Mouse (Mus musculus) midbrain, embryonic 11.5 days (tissue): ENCODE measurements around the gene Prkce. TPM values are rescaled to one million over a fixed set of nuclear protein-coding genes. Genes with fewer than 3 reads are reported as not detected.

Experiments
- ATAC-seq: fragments of 200-750 bp; cut with Nextera tagmentation; 2 replicates; pipeline ENCODE4 v1.8.0; 2017; ENCODE audit warnings: moderate TSS enrichment, moderate library complexity; ENCODE audit not compliant: low FRiP score
- DNase-seq: peaks from one replicate; pipeline ENCODE4 v3.0.0; 2015; ENCODE audit warnings: low spot score; ENCODE audit errors: missing footprints
- H3K27ac ChIP-seq: fragments of 300-500 bp; sonication (generic); 2 replicates; pipeline ENCODE4 v1.5.1; 2014; ENCODE audit warnings: low read depth, low read length
- H3K27me3 ChIP-seq: fragments of 300-500 bp; sonication (generic); 2 replicates; pipeline ENCODE4 v1.6.1; 2014; ENCODE audit warnings: mild to moderate bottlenecking, low read length, moderate library complexity, mixed read lengths; ENCODE audit not compliant: control insufficient read depth, insufficient read depth
- H3K36me3 ChIP-seq: fragments of 300-500 bp; sonication (generic); 2 replicates; pipeline ENCODE4 v1.6.1; 2014; ENCODE audit warnings: mild to moderate bottlenecking, low read length, moderate library complexity, mixed read lengths; ENCODE audit not compliant: control insufficient read depth, insufficient read depth
- H3K4me1 ChIP-seq: fragments of 300-500 bp; sonication (generic); 2 replicates; pipeline ENCODE4 v1.6.1; 2014; ENCODE audit warnings: low read length; ENCODE audit not compliant: control insufficient read depth, insufficient read depth
- H3K4me2 ChIP-seq: fragments of 300-500 bp; sonication (generic); 2 replicates; pipeline ENCODE4 v1.6.1; 2014; ENCODE audit warnings: mild to moderate bottlenecking, moderate library complexity
- H3K4me3 ChIP-seq: fragments of 300-500 bp; sonication (generic); 2 replicates; pipeline ENCODE4 v1.5.1; 2014; ENCODE audit warnings: low read depth, low read length
- H3K9ac ChIP-seq: fragments of 300-500 bp; sonication (generic); 2 replicates; pipeline ENCODE4 v1.6.1; 2014; ENCODE audit warnings: low read length
- H3K9me3 ChIP-seq: fragments of 300-500 bp; sonication (generic); 2 replicates; pipeline ENCODE4 v1.6.1; 2016; ENCODE audit warnings: low read length; ENCODE audit not compliant: control insufficient read depth
- whole genome bisulfite sequencing: fragments of 180-500 bp; shearing (Covaris S2); extraction: QIAGEN DNeasy Blood & Tissue Kit; methylation state at CpG from one replicate; pipeline ENCODE4 v1.1.7; 2014; 5-methylcytosine and 5-hydroxymethylcytosine counted together
- polyA plus RNA-seq: library from polyadenylated mRNA; unstranded; fragments of >200 nt; fragmentation: Nextera tagmentation; extraction: Ambion mirVana; gene quantifications from 2 replicates; pipeline ENCODE4 v1.2.1, GENCODE M21; 2014

Prkce gene
- polyA plus RNA-seq, 1 experiment from 2014 or later = 3.5 TPM

DNA sequence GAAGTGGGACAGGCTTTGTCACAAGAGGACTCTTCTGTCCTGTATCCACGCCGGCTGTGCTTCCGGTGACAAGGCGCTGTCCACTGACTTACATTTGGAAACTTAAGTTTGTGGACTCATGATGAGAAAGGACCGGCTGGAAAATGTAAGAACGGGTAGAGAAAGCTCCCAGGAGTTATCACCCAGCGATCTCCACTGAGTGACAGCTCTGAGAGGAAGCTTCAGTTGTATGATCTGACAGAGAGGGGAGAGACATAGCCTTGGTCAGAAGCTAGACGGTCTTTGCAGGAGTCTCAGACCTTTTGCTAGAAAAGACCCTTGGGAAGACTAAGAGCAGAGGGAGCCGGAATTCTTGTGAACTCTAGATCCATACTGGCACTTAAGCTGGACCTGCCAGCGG, 322.2 kb downstream of the Prkce start:
- WGBS = 90% methylated on average over 10 of the region's 10 CpGs
- H3K9me3 ChIP-seq = no peaks in the 10 kb centered on the region
- H3K4me2 ChIP-seq = no peak overlapping the region
- no peak overlapping the region for H3K4me3 ChIP-seq
- H3K9ac ChIP-seq = no peak overlapping the region
- no peaks in the 10 kb centered on the region for H3K4me1 ChIP-seq
- DNase-seq = no peak
- H3K27ac ChIP-seq = no peak overlapping the region
- no peaks in the 10 kb centered on the region for H3K36me3 ChIP-seq
- H3K27me3 ChIP-seq = no peaks in the 10 kb centered on the region
- ATAC-seq = no peak

DNA sequence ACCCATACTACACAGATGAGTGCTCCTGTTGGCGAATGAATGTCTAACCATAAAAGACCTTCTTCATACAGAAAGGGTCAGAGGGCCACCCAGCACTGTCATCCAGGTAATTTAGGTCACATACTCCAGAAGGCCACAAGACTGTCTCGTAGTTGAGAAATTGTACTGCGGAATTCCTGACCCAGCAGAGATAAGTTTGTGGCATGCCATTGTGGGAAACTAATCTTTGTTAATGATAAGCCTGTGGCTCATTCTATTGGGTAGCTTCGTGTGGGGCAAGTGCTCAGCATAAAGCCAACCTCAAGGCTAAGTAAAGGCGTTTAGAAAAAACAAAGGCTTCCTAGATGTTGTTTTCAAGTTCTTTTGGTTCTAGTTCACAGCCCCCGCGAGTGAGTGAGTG, 324.8 kb downstream of the Prkce start:
- Histone ChIP-seq H3K27ac (no peak overlapping the region), H3K9me3 (no peaks in the 10 kb centered on the region), H3K36me3 (no peaks in the 10 kb centered on the region), H3K27me3 (no peaks in the 10 kb centered on the region), H3K4me3 (no peak overlapping the region), H3K9ac (no peak overlapping the region), H3K4me1 (no peaks in the 10 kb centered on the region), H3K4me2 (no peak overlapping the region)
- ATAC-seq (no peak), DNase-seq (no peak)
- WGBS = 86% methylated on average over 7 of the region's 7 CpGs

- H3K4me1 ChIP-seq = no peaks in the 10 kb centered on the region
- no peaks in the 10 kb centered on the region for H3K27me3 ChIP-seq
- H3K9me3 ChIP-seq = no peaks in the 10 kb centered on the region
- H3K9ac ChIP-seq = no peak overlapping the region
- DNase-seq (no peak), ATAC-seq (no peak)
- H3K27ac ChIP-seq = no peak overlapping the region
- H3K4me2 ChIP-seq = no peak overlapping the region
- no peak overlapping the region for H3K4me3 ChIP-seq
- WGBS = 87% methylated on average over 8 of the region's 8 CpGs
- no peaks in the 10 kb centered on the region for H3K36me3 ChIP-seq
Observed at GRCm38 (mm10) chr17:86493891-86494420, 326.4 kb downstream of the Prkce start.

DNA sequence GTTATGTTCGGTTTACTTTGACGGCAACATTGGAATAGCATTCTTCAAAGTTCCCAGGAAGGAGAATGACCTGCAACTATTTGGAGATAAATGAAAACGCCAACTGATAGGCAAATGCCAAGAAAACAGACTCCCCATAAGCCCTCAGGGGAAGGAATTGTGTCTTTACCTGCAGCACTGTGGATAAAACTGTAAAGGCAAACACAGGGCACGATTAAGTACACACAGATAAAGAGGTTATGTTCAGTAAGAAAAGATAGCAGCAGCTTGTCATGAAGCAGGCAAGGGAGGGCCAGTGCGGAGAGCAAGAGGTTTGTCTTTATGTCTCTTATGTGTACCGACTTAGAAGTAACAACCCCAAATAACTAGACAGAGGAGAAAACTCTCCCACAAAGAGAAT, 326.9 kb downstream of the Prkce start:
- Histone ChIP-seq H3K4me2 (no peak overlapping the region), H3K9ac (no peak overlapping the region), H3K27ac (no peak overlapping the region), H3K4me3 (no peak overlapping the region), H3K36me3 (no peaks in the 10 kb centered on the region), H3K27me3 (no peaks in the 10 kb centered on the region), H3K9me3 (no peaks in the 10 kb centered on the region), H3K4me1 (no peaks in the 10 kb centered on the region)
- ATAC-seq = no peak
- WGBS = 90% methylated on average over 6 of the region's 6 CpGs
- DNase-seq = no peak

GRCm38 (mm10) chr17:86494895-86495294, 327.3 kb downstream of the Prkce start:
- no peak for DNase-seq
- Histone ChIP-seq H3K27ac (no peak overlapping the region), H3K27me3 (no peaks in the 10 kb centered on the region), H3K9ac (no peak overlapping the region), H3K4me3 (no peak overlapping the region), H3K9me3 (no peaks in the 10 kb centered on the region), H3K4me1 (no peaks in the 10 kb centered on the region), H3K4me2 (no peak overlapping the region), H3K36me3 (no peaks in the 10 kb centered on the region)
- WGBS = 73% methylated on average over 6 of the region's 6 CpGs
- no peak for ATAC-seq

GRCm38 (mm10) chr17:86496123-86496771, 328.7 kb downstream of the Prkce start:
- H3K4me2 ChIP-seq = no peak overlapping the region
- no peaks in the 10 kb centered on the region for H3K4me1 ChIP-seq
- no peak for ATAC-seq
- H3K27me3 ChIP-seq = no peaks in the 10 kb centered on the region
- H3K9me3 ChIP-seq = no peaks in the 10 kb centered on the region
- H3K36me3 ChIP-seq = no peaks in the 10 kb centered on the region
- WGBS = 86% methylated on average over 9 of the region's 9 CpGs
- no peak overlapping the region for H3K4me3 ChIP-seq
- no peak for DNase-seq
- H3K9ac ChIP-seq = no peak overlapping the region
- no peak overlapping the region for H3K27ac ChIP-seq

- Histone ChIP-seq H3K27ac (no peak overlapping the region), H3K36me3 (no peaks in the 10 kb centered on the region), H3K4me2 (no peak overlapping the region), H3K9ac (no peak overlapping the region), H3K4me1 (no peaks in the 10 kb centered on the region), H3K4me3 (no peak overlapping the region), H3K9me3 (no peaks in the 10 kb centered on the region), H3K27me3 (no peaks in the 10 kb centered on the region)
- ATAC-seq = no peak
- no peak for DNase-seq
- WGBS = 86% methylated on average over 4 of the region's 4 CpGs
Observed at GRCm38 (mm10) chr17:86497302-86497701, 329.7 kb downstream of the Prkce start.

GRCm38 (mm10) chr17:86499359-86500045, 331.9 kb downstream of the Prkce start:
- ATAC-seq = no peak
- no peak overlapping the region for H3K27ac ChIP-seq
- H3K9ac ChIP-seq = no peak overlapping the region
- H3K4me2 ChIP-seq = no peak overlapping the region
- no peaks in the 10 kb centered on the region for H3K4me1 ChIP-seq
- H3K9me3 ChIP-seq = no peaks in the 10 kb centered on the region
- H3K4me3 ChIP-seq = no peak overlapping the region
- DNase-seq = no peak
- no peaks in the 10 kb centered on the region for H3K27me3 ChIP-seq
- WGBS = 77% methylated on average over 15 of the region's 15 CpGs
- H3K36me3 ChIP-seq = no peaks in the 10 kb centered on the region

- Histone ChIP-seq H3K9ac (no peak overlapping the region), H3K9me3 (no peaks in the 10 kb centered on the region), H3K27me3 (no peaks in the 10 kb centered on the region), H3K4me2 (no peak overlapping the region), H3K36me3 (no peaks in the 10 kb centered on the region), H3K4me1 (no peaks in the 10 kb centered on the region), H3K27ac (no peak overlapping the region), H3K4me3 (no peak overlapping the region)
- 92% methylated on average over 4 of the region's 4 CpGs for WGBS
- no peak for ATAC-seq
- no peak for DNase-seq
Observed at GRCm38 (mm10) chr17:86501393-86501792, 333.8 kb downstream of the Prkce start.
